Mouse (Mus musculus): ENCODE data around the gene Kpnb1. TPM values are rescaled to one million over a fixed set of nuclear protein-coding genes. Genes with fewer than 3 reads are reported as not detected.
A peak's percentile ranks its signal among the peaks of the same experiment; 100 is the strongest.
"Not testable (repeated sequence)": the region's sequence is repeated elsewhere in the genome, so short reads cannot be mapped to it uniquely, and the experiment has no call there.

Kpnb1 gene
- polyA plus RNA-seq, 1 experiment from 2014 or later = 26.7 TPM

DNA sequence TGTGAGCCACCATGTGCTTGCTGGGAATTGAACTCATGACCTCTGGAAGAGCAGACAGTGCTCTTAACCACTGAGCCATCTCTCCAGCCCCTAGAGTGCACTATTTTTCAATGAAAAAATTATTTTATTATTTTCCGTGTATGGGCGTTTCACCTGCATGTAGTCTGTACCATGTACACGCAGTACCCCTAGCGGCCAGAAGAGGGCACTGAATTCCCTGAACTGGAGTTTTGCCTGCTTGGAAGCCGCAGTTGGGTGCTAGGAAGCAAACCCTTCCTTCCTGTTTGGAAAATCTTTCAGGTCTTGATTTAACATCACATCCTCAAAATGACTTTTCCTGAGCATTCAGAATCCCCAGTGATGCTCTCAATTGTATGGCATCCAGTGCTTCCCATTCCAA, 10.9 kb upstream of the Kpnb1 start:
- WGBS = 21% methylated on average over 5 of the region's 5 CpGs
- Histone ChIP-seq H3K36me3 (no peaks in the 10 kb centered on the region), H3K9me3 (replicated peaks) (no peaks in the 10 kb centered on the region), H3K9ac (replicated peaks) (no peak overlapping the region), H3K27ac (replicated peaks) (no peak overlapping the region), H3K27me3 (replicated peaks) (no peaks in the 10 kb centered on the region), H3K4me2 (no peak overlapping the region), H3K4me3 (replicated peaks) (no peak overlapping the region), H3K4me1 (no peaks in the 10 kb centered on the region)
- ATAC-seq (ENCODE audit: low FRiP score) = no peak

DNA sequence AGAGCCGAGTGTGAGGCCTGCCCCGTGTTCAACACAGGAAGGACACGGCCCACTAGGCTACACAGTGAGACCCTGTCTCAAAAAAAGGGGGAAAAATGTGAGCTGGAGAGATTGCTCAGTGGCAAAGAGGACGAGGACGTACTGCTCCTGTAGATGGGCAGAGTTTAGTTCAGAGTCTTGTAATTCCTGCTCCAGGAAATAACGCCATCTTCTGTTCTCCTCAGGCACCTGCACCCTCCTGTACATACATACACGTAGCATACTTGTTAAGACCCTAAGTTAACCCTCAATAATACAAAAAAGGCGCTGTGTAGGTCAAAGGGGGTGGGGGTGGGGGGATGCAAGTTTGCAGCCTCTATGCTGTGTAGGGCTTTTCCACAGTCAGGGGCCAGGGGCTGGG, 9.3 kb upstream of the Kpnb1 start:
- no peak overlapping the region for H3K27ac ChIP-seq (replicated peaks)
- WGBS = 81% methylated on average over 8 of the region's 8 CpGs
- no peaks in the 10 kb centered on the region for H3K9me3 ChIP-seq (replicated peaks)
- H3K36me3 ChIP-seq = no peaks in the 10 kb centered on the region
- H3K4me2 ChIP-seq = no peak overlapping the region
- no peaks in the 10 kb centered on the region for H3K4me1 ChIP-seq
- no peaks in the 10 kb centered on the region for H3K27me3 ChIP-seq (replicated peaks)
- no peak overlapping the region for H3K4me3 ChIP-seq (replicated peaks)
- H3K9ac ChIP-seq (replicated peaks) = no peak overlapping the region
- ATAC-seq (ENCODE audit: low FRiP score) = no peak

DNA sequence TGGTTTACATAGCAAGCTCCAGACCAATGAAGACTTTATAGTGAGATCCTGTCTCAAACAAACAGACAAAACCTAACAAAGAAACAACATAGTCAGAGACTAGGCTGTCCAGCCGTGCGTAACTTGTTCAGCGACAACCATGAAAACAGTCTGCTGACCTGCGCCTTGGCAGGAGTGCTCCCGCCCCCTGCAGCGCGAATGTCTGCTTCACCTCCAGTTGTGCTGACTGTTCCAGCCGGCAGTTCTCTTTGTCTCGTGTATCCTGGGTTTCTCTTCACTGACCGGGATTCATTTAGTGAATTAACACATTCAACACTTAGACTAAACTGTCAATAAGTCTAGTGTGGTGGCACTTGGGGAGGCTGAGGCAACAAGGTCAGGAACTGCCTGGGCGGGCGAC, 8.9 kb upstream of the Kpnb1 start:
- Histone ChIP-seq H3K36me3 (no peaks in the 10 kb centered on the region), H3K27me3 (replicated peaks) (no peaks in the 10 kb centered on the region), H3K4me3 (replicated peaks) (no peak overlapping the region), H3K9ac (replicated peaks) (no peak overlapping the region), H3K9me3 (replicated peaks) (no peaks in the 10 kb centered on the region), H3K4me1 (no peaks in the 10 kb centered on the region), H3K27ac (replicated peaks) (no peak overlapping the region), H3K4me2 (no peak overlapping the region)
- no peak for ATAC-seq (ENCODE audit: low FRiP score)
- 66% methylated on average over 12 of the region's 12 CpGs for WGBS

DNA sequence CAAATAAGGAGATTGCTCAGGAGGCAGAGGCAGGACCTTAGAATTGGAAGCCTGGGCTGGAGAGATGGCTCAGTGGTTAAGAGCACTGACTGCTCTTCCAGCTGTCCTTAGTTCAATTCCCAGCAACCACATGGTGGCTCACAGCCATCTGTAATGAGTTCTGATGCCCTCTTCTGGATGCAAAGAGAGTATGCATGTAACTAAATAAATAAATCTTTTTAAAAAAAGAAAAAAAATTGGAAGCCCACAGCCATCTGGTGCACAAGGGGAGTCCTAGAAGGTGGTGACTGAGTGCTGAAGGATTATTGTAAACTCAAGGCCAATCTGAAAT, 4.9 kb upstream of the Kpnb1 start:
- ATAC-seq (ENCODE audit: low FRiP score) = no peak
- no peaks in the 10 kb centered on the region for H3K9me3 ChIP-seq (replicated peaks)
- no peak overlapping the region for H3K9ac ChIP-seq (replicated peaks)
- H3K4me2 ChIP-seq = no peak overlapping the region
- no peak overlapping the region for H3K4me3 ChIP-seq (replicated peaks)
- no peak overlapping the region for H3K27ac ChIP-seq (replicated peaks)
- no peaks in the 10 kb centered on the region for H3K36me3 ChIP-seq
- H3K4me1 ChIP-seq = peaks cover 11% of the 10 kb centered on the region
- H3K27me3 ChIP-seq (replicated peaks) = no peaks in the 10 kb centered on the region

DNA sequence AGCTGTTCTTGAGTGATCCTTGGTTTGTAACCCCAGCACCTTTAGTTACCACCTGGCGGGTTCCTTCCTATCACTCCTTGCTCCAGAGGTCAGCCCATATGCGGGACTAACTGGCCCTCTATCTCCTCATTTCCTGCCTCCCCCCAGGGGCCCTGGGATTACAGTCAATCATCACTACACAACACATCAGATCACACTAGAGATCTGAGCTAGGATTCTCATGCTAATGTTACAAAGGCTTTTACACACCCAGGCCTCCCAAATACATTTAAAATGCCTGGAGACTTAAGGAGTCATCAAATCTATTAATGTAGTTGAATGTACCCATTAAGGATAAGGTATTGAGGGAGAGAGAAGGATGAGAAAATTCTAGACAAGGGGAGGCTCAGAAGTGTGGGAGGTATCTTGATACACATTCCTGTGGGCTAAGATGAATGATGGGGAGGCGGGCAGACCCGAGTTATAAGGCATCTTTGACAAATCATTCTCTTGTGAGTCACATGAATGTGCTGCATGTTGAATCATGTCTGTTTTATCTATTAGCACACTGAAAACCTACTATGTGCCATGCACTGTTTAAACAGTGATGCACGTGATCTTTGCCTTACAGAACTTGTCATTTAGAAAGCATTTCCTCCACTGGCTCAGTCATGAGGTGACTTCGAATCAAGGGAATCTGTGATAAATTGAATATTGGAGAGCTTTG, 4.4 kb upstream of the Kpnb1 start:
- no peak overlapping the region for H3K27ac ChIP-seq (replicated peaks)
- H3K9ac ChIP-seq (replicated peaks) = no peak overlapping the region
- H3K4me2 ChIP-seq = no peak overlapping the region
- H3K36me3 ChIP-seq = no peaks in the 10 kb centered on the region
- H3K27me3 ChIP-seq (replicated peaks) = no peaks in the 10 kb centered on the region
- peaks cover 11% of the 10 kb centered on the region for H3K4me1 ChIP-seq
- H3K4me3 ChIP-seq (replicated peaks) = no peak overlapping the region
- 84% methylated on average over 6 of the region's 6 CpGs for WGBS
- ATAC-seq (ENCODE audit: low FRiP score) = no peak
- H3K9me3 ChIP-seq (replicated peaks) = no peaks in the 10 kb centered on the region

DNA sequence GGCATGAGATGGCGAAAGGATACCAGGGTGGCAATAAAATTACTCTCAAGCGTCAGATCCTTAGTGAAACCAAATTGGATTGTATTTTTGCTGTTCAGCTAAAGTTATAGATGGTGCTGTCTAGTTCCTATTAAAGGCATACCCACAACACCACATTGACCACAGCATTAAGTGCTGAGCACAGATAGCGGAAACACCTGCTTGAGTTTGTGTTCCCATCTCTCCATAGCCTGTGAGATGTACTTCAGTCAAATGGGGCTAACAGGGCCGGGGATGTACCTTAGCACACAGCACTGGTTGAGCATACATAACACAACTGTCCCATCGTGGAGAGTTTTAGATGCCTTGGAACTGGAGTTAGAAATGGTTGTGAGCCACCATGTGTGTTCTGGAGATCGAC, 3.3 kb upstream of the Kpnb1 start:
- Histone ChIP-seq H3K36me3 (no peaks in the 10 kb centered on the region), H3K4me1 (peaks cover 20% of the 10 kb centered on the region), H3K4me3 (replicated peaks) (no peak overlapping the region), H3K4me2 (no peak overlapping the region), H3K9ac (replicated peaks) (no peak overlapping the region), H3K9me3 (replicated peaks) (no peaks in the 10 kb centered on the region), H3K27me3 (replicated peaks) (no peaks in the 10 kb centered on the region), H3K27ac (replicated peaks) (no peak overlapping the region)
- WGBS = 90% methylated on average over 6 of the region's 6 CpGs
- no peak for ATAC-seq (ENCODE audit: low FRiP score)

DNA sequence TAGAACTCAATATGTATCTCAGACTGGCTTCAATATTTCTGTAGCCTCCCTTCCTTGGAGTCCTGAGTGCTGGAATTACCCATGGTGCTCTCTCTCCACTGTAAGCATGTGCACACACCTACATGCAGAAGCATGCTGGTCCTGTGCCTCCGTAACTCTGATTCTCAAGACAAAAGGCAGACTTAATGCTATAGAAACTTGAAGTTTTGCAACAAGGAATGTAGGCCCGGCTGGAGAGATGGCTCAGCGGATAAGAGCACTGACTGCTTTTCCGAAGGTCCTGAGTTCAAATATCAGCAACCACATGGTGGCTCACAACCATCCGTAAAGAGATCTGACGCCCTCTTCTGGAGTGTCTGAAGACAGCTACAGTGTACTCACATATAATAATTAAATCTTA, 2.0 kb upstream of the Kpnb1 start:
- ATAC-seq (ENCODE audit: low FRiP score); H3K4me3 ChIP-seq (replicated peaks); H3K9me3 ChIP-seq (replicated peaks); H3K36me3 ChIP-seq; H3K27me3 ChIP-seq (replicated peaks); H3K27ac ChIP-seq (replicated peaks); H3K4me2 ChIP-seq; H3K9ac ChIP-seq (replicated peaks): not testable (repeated sequence)
- H3K4me1 ChIP-seq = peaks cover 32% of the 10 kb centered on the region
- 90% methylated on average over 6 of the region's 6 CpGs for WGBS

DNA sequence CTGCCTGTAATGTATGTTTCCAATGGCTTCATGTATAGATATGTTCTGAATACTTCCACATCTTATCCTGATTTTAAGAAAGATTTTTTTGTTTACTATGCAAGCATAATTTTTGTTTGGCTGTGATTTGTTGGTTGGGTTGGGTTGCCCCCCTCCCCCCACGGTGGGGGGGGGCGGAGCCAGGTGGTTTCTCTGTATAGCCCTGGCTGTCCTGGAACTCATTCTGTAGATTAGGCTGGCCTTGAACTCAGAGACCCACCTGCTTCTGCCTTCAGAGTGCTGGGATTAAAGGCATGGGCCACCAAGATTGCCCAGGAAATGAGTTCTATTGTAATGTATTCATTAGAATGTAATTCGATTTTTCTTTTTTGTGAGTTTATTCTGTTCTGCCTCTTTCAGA, 1.6 kb upstream of the Kpnb1 start:
- Histone ChIP-seq H3K27ac (replicated peaks) (no peak overlapping the region), H3K9me3 (replicated peaks) (no peaks in the 10 kb centered on the region), H3K36me3 (peaks cover 10% of the 10 kb centered on the region), H3K4me2 (peak overlapping the region; percentile 85), H3K27me3 (replicated peaks) (no peaks in the 10 kb centered on the region), H3K4me1 (peaks cover 35% of the 10 kb centered on the region), H3K9ac (replicated peaks) (no peak overlapping the region), H3K4me3 (replicated peaks) (peak overlapping the region; percentile 95)
- no peak for ATAC-seq (ENCODE audit: low FRiP score)
- WGBS = 36% methylated on average over 3 of the region's 3 CpGs

DNA sequence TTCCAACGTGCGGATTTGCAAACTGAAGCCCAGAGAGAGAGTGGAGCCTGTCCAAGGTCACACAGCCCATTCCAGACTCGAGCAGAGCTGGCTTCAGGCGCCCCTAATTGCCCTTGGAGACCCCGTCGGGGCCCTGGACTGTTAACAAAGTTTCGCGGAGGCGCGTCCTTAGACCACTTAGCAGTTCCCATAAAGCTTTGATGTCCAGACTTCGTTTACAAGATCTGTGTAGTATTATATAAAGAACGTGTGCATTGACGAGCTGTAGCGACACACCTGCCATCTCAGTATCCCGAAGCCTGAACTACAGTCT, 918 bp upstream of the Kpnb1 start:
- no peaks in the 10 kb centered on the region for H3K9me3 ChIP-seq (replicated peaks)
- H3K27me3 ChIP-seq (replicated peaks) = no peaks in the 10 kb centered on the region
- peak overlapping the region; percentile 95 for H3K4me3 ChIP-seq (replicated peaks)
- peak overlapping the region; percentile 95 for H3K27ac ChIP-seq (replicated peaks)
- H3K4me2 ChIP-seq = peak overlapping the region; percentile 85
- H3K4me1 ChIP-seq = peaks cover 40% of the 10 kb centered on the region
- H3K36me3 ChIP-seq = peaks cover 15% of the 10 kb centered on the region
- WGBS = under 1% methylated on average over 15 of the region's 15 CpGs
- H3K9ac ChIP-seq (replicated peaks) = peak overlapping the region; percentile 67
- no peak for ATAC-seq (ENCODE audit: low FRiP score)

DNA sequence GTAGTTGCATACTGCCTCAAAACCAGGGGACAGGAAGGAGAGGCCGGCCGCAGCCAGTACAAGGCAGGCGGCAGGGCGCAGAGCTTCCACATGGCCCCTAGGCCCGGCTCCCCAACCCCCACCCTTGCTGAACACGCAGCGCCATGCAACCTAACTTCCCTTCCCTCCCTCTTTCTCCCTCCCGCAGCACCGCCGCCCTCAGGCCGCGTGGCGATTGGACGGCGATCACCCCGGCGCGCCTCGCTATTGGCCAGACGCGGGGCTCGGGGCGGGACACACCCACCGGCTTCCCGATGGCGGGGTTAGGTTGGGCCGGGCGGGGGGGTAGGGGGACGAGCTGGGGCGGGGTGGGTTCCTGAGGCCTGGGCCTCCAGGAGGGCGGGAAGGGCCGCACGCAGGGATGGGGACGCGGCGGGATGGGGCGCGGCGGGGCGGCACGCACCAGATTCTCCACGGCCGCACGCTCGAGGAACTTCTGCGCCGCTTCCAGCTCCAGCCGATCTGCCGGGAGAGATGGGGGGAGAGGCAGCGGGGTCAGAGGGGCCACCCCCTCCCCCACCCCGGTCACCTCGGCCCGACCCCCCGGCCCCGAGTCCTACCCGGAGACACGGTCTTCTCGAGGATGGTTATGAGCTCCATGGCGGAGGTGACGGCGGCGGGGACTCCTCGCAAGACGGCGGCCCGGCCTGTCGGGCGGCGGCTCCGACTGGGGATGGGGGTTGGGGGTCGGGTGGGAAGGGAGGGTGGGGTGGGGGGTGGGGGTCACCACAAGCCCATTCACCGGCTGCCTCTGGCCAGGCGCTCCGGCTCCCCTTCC, 526 bp downstream of the Kpnb1 start:
- ATAC-seq (ENCODE audit: low FRiP score) = peak; percentile 85
- H3K4me2 ChIP-seq = peak overlapping the region; percentile 87
- H3K9me3 ChIP-seq (replicated peaks) = no peaks in the 10 kb centered on the region
- H3K4me3 ChIP-seq (replicated peaks) = peak overlapping the region; percentile 95
- H3K27ac ChIP-seq (replicated peaks) = peak overlapping the region; percentile 96
- H3K9ac ChIP-seq (replicated peaks) = peak overlapping the region; percentile 82
- no peaks in the 10 kb centered on the region for H3K27me3 ChIP-seq (replicated peaks)
- H3K36me3 ChIP-seq = peaks cover 30% of the 10 kb centered on the region
- H3K4me1 ChIP-seq = peaks cover 40% of the 10 kb centered on the region
- under 1% methylated on average over 32 of the region's 74 CpGs for WGBS

DNA sequence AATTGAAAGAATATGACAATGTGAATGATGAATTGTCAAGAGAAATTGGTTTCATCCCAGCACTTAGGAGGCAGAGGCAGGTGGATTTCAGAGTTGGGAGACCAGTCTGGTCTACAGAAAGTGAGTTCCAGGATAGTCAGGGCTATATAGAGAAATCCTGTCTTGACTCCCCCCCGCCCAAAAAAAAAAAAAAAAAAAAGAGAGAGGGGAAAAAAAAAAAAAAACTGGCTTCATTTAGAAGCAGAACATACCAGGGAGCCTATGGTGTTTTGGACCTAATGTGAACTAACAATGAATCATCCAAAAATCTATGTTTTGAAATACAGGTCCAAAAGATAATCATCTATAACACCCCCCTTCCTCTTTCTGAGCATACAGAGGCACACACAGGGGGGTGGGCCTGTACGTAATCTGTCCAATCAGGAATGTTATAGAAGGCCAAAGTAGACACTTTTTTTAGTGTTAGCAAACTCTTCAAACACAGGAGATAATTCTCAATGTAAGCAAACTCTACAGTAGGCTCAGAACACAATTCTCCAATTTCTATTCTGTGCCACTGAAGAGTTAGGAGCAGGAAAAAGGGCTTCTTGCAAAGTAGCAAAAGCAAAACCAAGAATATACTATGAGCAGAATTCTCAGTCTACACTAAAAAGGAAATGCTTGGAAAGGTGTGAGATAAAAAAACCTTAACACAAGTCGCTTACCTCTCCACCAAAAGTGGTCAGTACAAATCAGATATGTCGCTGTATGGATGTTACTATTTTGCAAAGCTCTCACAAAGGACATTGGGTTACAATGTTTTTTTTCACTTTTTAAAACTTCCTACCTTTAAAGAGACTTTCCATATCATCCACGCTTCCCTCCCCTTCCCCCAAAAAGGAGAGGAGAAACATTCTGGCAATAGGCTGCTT, 1.7 kb downstream of the Kpnb1 start:
- H3K27ac ChIP-seq (replicated peaks) = no peak overlapping the region
- ATAC-seq (ENCODE audit: low FRiP score) = no peak
- peak overlapping the region; percentile 51 for H3K9ac ChIP-seq (replicated peaks)
- no peaks in the 10 kb centered on the region for H3K27me3 ChIP-seq (replicated peaks)
- H3K4me3 ChIP-seq (replicated peaks) = peak overlapping the region; percentile 95
- peaks cover 42% of the 10 kb centered on the region for H3K36me3 ChIP-seq
- peak overlapping the region; percentile 87 for H3K4me2 ChIP-seq
- WGBS = 72% methylated on average over 5 of the region's 5 CpGs
- no peaks in the 10 kb centered on the region for H3K9me3 ChIP-seq (replicated peaks)
- H3K4me1 ChIP-seq = peaks cover 40% of the 10 kb centered on the region

DNA sequence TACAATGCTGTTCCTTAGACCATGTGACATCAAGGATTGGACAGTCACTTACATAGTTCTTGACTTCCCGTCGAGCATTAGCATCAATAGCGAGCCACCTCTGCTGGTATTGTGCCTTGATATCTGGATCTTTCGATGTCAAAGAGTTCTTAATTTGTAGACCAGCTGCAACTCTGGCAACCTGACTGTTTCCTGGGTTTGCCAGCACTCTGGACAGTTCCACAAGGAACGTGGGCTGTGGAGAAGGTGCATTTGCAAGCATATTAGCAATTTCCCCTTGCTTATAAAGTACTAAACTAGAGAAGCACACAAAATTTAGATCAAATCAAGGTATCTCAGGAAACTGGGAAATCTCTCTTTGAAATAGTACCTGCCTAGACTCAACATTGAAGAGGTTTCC, 2.8 kb downstream of the Kpnb1 start:
- H3K4me2 ChIP-seq = no peak overlapping the region
- no peak for ATAC-seq (ENCODE audit: low FRiP score)
- no peak overlapping the region for H3K27ac ChIP-seq (replicated peaks)
- peaks cover 40% of the 10 kb centered on the region for H3K4me1 ChIP-seq
- WGBS = 82% methylated on average over 5 of the region's 5 CpGs
- H3K4me3 ChIP-seq (replicated peaks) = no peak overlapping the region
- H3K9me3 ChIP-seq (replicated peaks) = no peaks in the 10 kb centered on the region
- no peaks in the 10 kb centered on the region for H3K27me3 ChIP-seq (replicated peaks)
- H3K9ac ChIP-seq (replicated peaks) = no peak overlapping the region
- H3K36me3 ChIP-seq = peaks cover 52% of the 10 kb centered on the region
